Mouse (Mus musculus) hindlimb bud, embryonic 11.5 days (tissue): ENCODE data around the gene Cdan1.
"Not testable (repeated sequence)": the region's sequence is repeated elsewhere in the genome, so short reads cannot be mapped to it uniquely, and the experiment has no call there.

ENCODE experiments used
- DNase-seq: peaks from one replicate; pipeline ENCODE4 v3.0.0-alpha.2; 2012; ENCODE audit warnings: low read depth, low spot score; ENCODE audit errors: extremely low spot score

Cdan1 gene

GRCm38 (mm10) chr2:120748041-120748440 lies 101.9 kb downstream of the Cdan1 start:
- DNase-seq, result no peak

- DNase-seq, result no peak
Observed at GRCm38 (mm10) chr2:120745496-120745895, 104.4 kb downstream of the Cdan1 start.

GRCm38 (mm10) chr2:120731877-120732530 lies 117.9 kb downstream of the Cdan1 start:
- DNase-seq, result no peak

- peak; percentile 63 for DNase-seq
Observed at GRCm38 (mm10) chr2:120731167-120731862, 118.6 kb downstream of the Cdan1 start.

- no peak for DNase-seq
Observed at GRCm38 (mm10) chr2:120730639-120731166, 119.2 kb downstream of the Cdan1 start.

GRCm38 (mm10) chr2:120729775-120730585 lies 119.9 kb downstream of the Cdan1 start:
- DNase-seq, result no peak

GRCm38 (mm10) chr2:120724176-120724575 lies 125.8 kb downstream of the Cdan1 start:
- DNase-seq, result no peak

GRCm38 (mm10) chr2:120723621-120724020 lies 126.3 kb downstream of the Cdan1 start:
- DNase-seq, result no peak

GRCm38 (mm10) chr2:120722491-120722890 lies 127.4 kb downstream of the Cdan1 start:
- DNase-seq, result no peak

- DNase-seq, result no peak
Observed at GRCm38 (mm10) chr2:120721911-120722310, 128.0 kb downstream of the Cdan1 start.

- no peak for DNase-seq
Observed at GRCm38 (mm10) chr2:120720821-120721220, 129.1 kb downstream of the Cdan1 start.

- DNase-seq, result no peak
Observed at GRCm38 (mm10) chr2:120718496-120718895, 131.4 kb downstream of the Cdan1 start.

GRCm38 (mm10) chr2:120713441-120713840 lies 136.5 kb downstream of the Cdan1 start:
- DNase-seq, result no peak

- DNase-seq, result no peak
Observed at GRCm38 (mm10) chr2:120710948-120711347, 139.0 kb downstream of the Cdan1 start.

- DNase-seq, result no peak
Observed at GRCm38 (mm10) chr2:120710154-120710553, 139.8 kb downstream of the Cdan1 start.

- no peak for DNase-seq
Observed at GRCm38 (mm10) chr2:120707041-120707440, 142.9 kb downstream of the Cdan1 start.

- DNase-seq, result no peak
Observed at GRCm38 (mm10) chr2:120702675-120703074, 147.3 kb downstream of the Cdan1 start.

GRCm38 (mm10) chr2:120700379-120700885 lies 149.5 kb downstream of the Cdan1 start:
- no peak for DNase-seq

- DNase-seq, result no peak
Observed at GRCm38 (mm10) chr2:120697767-120698166, 152.2 kb downstream of the Cdan1 start.

GRCm38 (mm10) chr2:120681151-120681550 lies 168.8 kb downstream of the Cdan1 start:
- DNase-seq, result not testable (repeated sequence)

GRCm38 (mm10) chr2:120670253-120670652 lies 179.7 kb downstream of the Cdan1 start:
- no peak for DNase-seq
